Mouse (Mus musculus): ENCODE data around the gene Fam181a.

Gene Fam181a

GRCm38 (mm10) chr12:103356415-103356748 is 45.6 kb downstream of the Fam181a start:
- no peak for DNase-seq (ENCODE audit: low spot score in 2 of 2)

- no peak for DNase-seq (ENCODE audit: low spot score in 2 of 2)
These were observed 47.4 kb downstream of the Fam181a start for GRCm38 (mm10) chr12:103358216-103358615.

- DNase-seq (ENCODE audit: low spot score in 2 of 2) = no peak
These were observed 48.4 kb downstream of the Fam181a start for GRCm38 (mm10) chr12:103358951-103359801.

- DNase-seq (ENCODE audit: low spot score in 2 of 2) = no peak
These were observed 50.0 kb downstream of the Fam181a start for GRCm38 (mm10) chr12:103360812-103361211.

- no peak for DNase-seq (ENCODE audit: low spot score in 2 of 2)
These were observed 50.9 kb downstream of the Fam181a start for GRCm38 (mm10) chr12:103361539-103362307.

GRCm38 (mm10) chr12:103362336-103362735 is 51.6 kb downstream of the Fam181a start:
- no peak for DNase-seq (ENCODE audit: low spot score in 2 of 2)
